Mouse (Mus musculus): ENCODE results near the gene Gpam. TPM values are rescaled to one million over a fixed set of nuclear protein-coding genes. Genes with fewer than 3 reads are reported as not detected.

Gpam gene
- polyA plus RNA-seq, 1 experiment from 2014 or later, result 8.8 TPM

- Histone ChIP-seq H3K27ac (ENCODE audit: low read length) (no peak overlapping the region), H3K4me3 (ENCODE audit: low read length) (peak overlapping the region; percentile 99), H3K9me3 (replicated peaks; ENCODE audit: control insufficient read depth, low read length) (no peaks in the 10 kb centered on the region), H3K4me1 (ENCODE audit: control insufficient read depth, insufficient read depth, low read length) (peaks cover 25% of the 10 kb centered on the region), H3K9ac (ENCODE audit: low read length) (peak overlapping the region; percentile 96), H3K27me3 (ENCODE audit: control insufficient read depth, insufficient read depth, low read length) (no peaks in the 10 kb centered on the region), H3K4me2 (ENCODE audit: low read depth, low read length) (peak overlapping the region; percentile 98), H3K36me3 (ENCODE audit: control insufficient read depth, insufficient read depth) (peaks cover 5% of the 10 kb centered on the region; the same call in 1 of the 2 replicates)
- ATAC-seq (replicated peaks; ENCODE audit: extremely low read depth, insufficient read depth, low FRiP score), result no peak
- 75% methylated on average over 2 of the region's 2 CpGs for WGBS
Measured at GRCm38 (mm10) chr19:55100227-55101140, 26.6 kb downstream of the Gpam start.

- H3K27ac ChIP-seq (ENCODE audit: low read length), result peak overlapping the region; percentile 84
- WGBS, result under 1% methylated on average over 66 of the region's 69 CpGs
- peaks cover 7% of the 10 kb centered on the region; the same call in 1 of the 2 replicates for H3K36me3 ChIP-seq (ENCODE audit: control insufficient read depth, insufficient read depth)
- ATAC-seq (replicated peaks; ENCODE audit: extremely low read depth, insufficient read depth, low FRiP score), result peak; percentile 81
- H3K4me2 ChIP-seq (ENCODE audit: low read depth, low read length), result peak overlapping the region; percentile 98
- no peaks in the 10 kb centered on the region for H3K9me3 ChIP-seq (replicated peaks; ENCODE audit: control insufficient read depth, low read length)
- peak overlapping the region; percentile 96 for H3K9ac ChIP-seq (ENCODE audit: low read length)
- peak overlapping the region; percentile 99 for H3K4me3 ChIP-seq (ENCODE audit: low read length)
- H3K27me3 ChIP-seq (ENCODE audit: control insufficient read depth, insufficient read depth, low read length), result no peaks in the 10 kb centered on the region
- H3K4me1 ChIP-seq (ENCODE audit: control insufficient read depth, insufficient read depth, low read length), result peaks cover 25% of the 10 kb centered on the region
Measured at GRCm38 (mm10) chr19:55099184-55100160, 27.6 kb downstream of the Gpam start.

- Histone ChIP-seq H3K4me3 (ENCODE audit: low read length) (peak overlapping the region; percentile 99), H3K4me1 (ENCODE audit: control insufficient read depth, insufficient read depth, low read length) (peaks cover 22% of the 10 kb centered on the region), H3K9me3 (replicated peaks; ENCODE audit: control insufficient read depth, low read length) (no peaks in the 10 kb centered on the region), H3K27ac (ENCODE audit: low read length) (peak overlapping the region; percentile 84), H3K36me3 (ENCODE audit: control insufficient read depth, insufficient read depth) (peaks cover 7% of the 10 kb centered on the region; the same call in 1 of the 2 replicates), H3K27me3 (ENCODE audit: control insufficient read depth, insufficient read depth, low read length) (no peaks in the 10 kb centered on the region), H3K4me2 (ENCODE audit: low read depth, low read length) (peak overlapping the region; percentile 98), H3K9ac (ENCODE audit: low read length) (peak overlapping the region; percentile 96)
- ATAC-seq (replicated peaks; ENCODE audit: extremely low read depth, insufficient read depth, low FRiP score), result peak; percentile 16; the same call in 1 of the 2 replicates
- 2% methylated on average over 30 of the region's 30 CpGs for WGBS
Measured at GRCm38 (mm10) chr19:55098409-55099183, 28.4 kb downstream of the Gpam start.

GRCm38 (mm10) chr19:55097396-55097967 lies 29.6 kb downstream of the Gpam start:
- no peak for ATAC-seq (replicated peaks; ENCODE audit: extremely low read depth, insufficient read depth, low FRiP score)
- H3K4me2 ChIP-seq (ENCODE audit: low read depth, low read length), result no peak overlapping the region
- no peak overlapping the region for H3K27ac ChIP-seq (ENCODE audit: low read length)
- peaks cover 7% of the 10 kb centered on the region; the same call in 1 of the 2 replicates for H3K36me3 ChIP-seq (ENCODE audit: control insufficient read depth, insufficient read depth)
- no peak overlapping the region for H3K9ac ChIP-seq (ENCODE audit: low read length)
- H3K4me3 ChIP-seq (ENCODE audit: low read length), result no peak overlapping the region
- WGBS, result 56% methylated on average over 9 of the region's 9 CpGs
- H3K9me3 ChIP-seq (replicated peaks; ENCODE audit: control insufficient read depth, low read length), result no peaks in the 10 kb centered on the region
- peaks cover 15% of the 10 kb centered on the region for H3K4me1 ChIP-seq (ENCODE audit: control insufficient read depth, insufficient read depth, low read length)
- H3K27me3 ChIP-seq (ENCODE audit: control insufficient read depth, insufficient read depth, low read length), result no peaks in the 10 kb centered on the region

GRCm38 (mm10) chr19:55096666-55097065 lies 30.4 kb downstream of the Gpam start:
- H3K27ac ChIP-seq (ENCODE audit: low read length), result no peak overlapping the region
- H3K4me1 ChIP-seq (ENCODE audit: control insufficient read depth, insufficient read depth, low read length), result peaks cover 15% of the 10 kb centered on the region
- H3K9me3 ChIP-seq (replicated peaks; ENCODE audit: control insufficient read depth, low read length), result no peaks in the 10 kb centered on the region
- 82% methylated on average over 4 of the region's 4 CpGs for WGBS
- H3K9ac ChIP-seq (ENCODE audit: low read length), result no peak overlapping the region
- H3K4me3 ChIP-seq (ENCODE audit: low read length), result no peak overlapping the region
- H3K27me3 ChIP-seq (ENCODE audit: control insufficient read depth, insufficient read depth, low read length), result no peaks in the 10 kb centered on the region
- ATAC-seq (replicated peaks; ENCODE audit: extremely low read depth, insufficient read depth, low FRiP score), result no peak
- peaks cover 8% of the 10 kb centered on the region; the same call in 1 of the 2 replicates for H3K36me3 ChIP-seq (ENCODE audit: control insufficient read depth, insufficient read depth)
- no peak overlapping the region for H3K4me2 ChIP-seq (ENCODE audit: low read depth, low read length)

GRCm38 (mm10) chr19:55095547-55095946 lies 31.5 kb downstream of the Gpam start:
- Histone ChIP-seq H3K9ac (ENCODE audit: low read length) (no peak overlapping the region), H3K4me3 (ENCODE audit: low read length) (no peak overlapping the region), H3K4me1 (ENCODE audit: control insufficient read depth, insufficient read depth, low read length) (peaks cover 15% of the 10 kb centered on the region), H3K27ac (ENCODE audit: low read length) (no peak overlapping the region), H3K36me3 (ENCODE audit: control insufficient read depth, insufficient read depth) (peaks cover 10% of the 10 kb centered on the region), H3K4me2 (ENCODE audit: low read depth, low read length) (no peak overlapping the region), H3K9me3 (replicated peaks; ENCODE audit: control insufficient read depth, low read length) (no peaks in the 10 kb centered on the region), H3K27me3 (ENCODE audit: control insufficient read depth, insufficient read depth, low read length) (no peaks in the 10 kb centered on the region)
- no peak for ATAC-seq (replicated peaks; ENCODE audit: extremely low read depth, insufficient read depth, low FRiP score)
- WGBS, result 79% methylated on average over 7 of the region's 7 CpGs

- Histone ChIP-seq H3K4me3 (ENCODE audit: low read length) (no peak overlapping the region), H3K27ac (ENCODE audit: low read length) (no peak overlapping the region), H3K27me3 (ENCODE audit: control insufficient read depth, insufficient read depth, low read length) (no peaks in the 10 kb centered on the region), H3K4me2 (ENCODE audit: low read depth, low read length) (no peak overlapping the region), H3K9ac (ENCODE audit: low read length) (no peak overlapping the region), H3K9me3 (replicated peaks; ENCODE audit: control insufficient read depth, low read length) (no peaks in the 10 kb centered on the region), H3K4me1 (ENCODE audit: control insufficient read depth, insufficient read depth, low read length) (0 out of 2 replicates have a peak, but pooled peaks cover 3% of the 10 kb centered on the region), H3K36me3 (ENCODE audit: control insufficient read depth, insufficient read depth) (peaks cover 36% of the 10 kb centered on the region)
- WGBS, result 72% methylated on average over 17 of the region's 17 CpGs
- no peak for ATAC-seq (replicated peaks; ENCODE audit: extremely low read depth, insufficient read depth, low FRiP score)
Measured at GRCm38 (mm10) chr19:55091602-55092413, 35.2 kb downstream of the Gpam start.
